Mouse (Mus musculus) MEL (cell line): Measurements from ENCODE around the gene Laptm4a. TPM values are rescaled to one million over a fixed set of nuclear protein-coding genes. Genes with fewer than 3 reads are reported as not detected.

Experiments used
- DNase-seq: peaks from one replicate; pipeline ENCODE4 v3.0.0; 2011; ENCODE audit warnings: low read depth, low spot score
- H3K27ac ChIP-seq: 2 replicates; pipeline ENCODE4 v1.5.1; 2012; ENCODE audit warnings: low read depth, mild to moderate bottlenecking, control low read depth, low read length, moderate library complexity; ENCODE audit not compliant: control insufficient read depth
- H3K27me3 ChIP-seq, 2 experiments: fragments of 150-350 bp in 1 of 2; sonication (generic) in 1 of 2; 2 replicates each; pipeline ENCODE4 v1.6.1; 2012; ENCODE audit warnings: low read length in 2 of 2, mild to moderate bottlenecking in 2 of 2, improper control_type of control experiment in 1 of 2, moderate library complexity in 1 of 2; ENCODE audit not compliant: insufficient read depth in 2 of 2, control insufficient read depth in 1 of 2
- H3K36me3 ChIP-seq, 2 experiments: 2 replicates each; pipeline ENCODE4 v1.6.1; 2012 to 2014; ENCODE audit warnings: low read length in 2 of 2, improper control_type of control experiment in 1 of 2, inconsistent platforms in 1 of 2, mild to moderate bottlenecking in 1 of 2; ENCODE audit not compliant: insufficient read depth in 2 of 2, control insufficient read depth in 1 of 2
- H3K4me1 ChIP-seq, 2 experiments: fragments of 150-350 bp in 1 of 2; sonication (generic) in 1 of 2; 2 replicates each; pipeline ENCODE4 v1.6.1; 2012; ENCODE audit warnings: low read length in 2 of 2, improper control_type of control experiment in 1 of 2, mild to moderate bottlenecking in 1 of 2; ENCODE audit not compliant: insufficient read depth in 2 of 2, control insufficient read depth in 1 of 2
- H3K4me3 ChIP-seq, 2 experiments: fragments of 150-350 bp in 1 of 2; sonication (generic) in 1 of 2; 2 replicates each; pipeline ENCODE4 v1.5.1; 2012; ENCODE audit warnings: low read depth in 2 of 2, low read length in 2 of 2, mild to moderate bottlenecking in 2 of 2, moderate library complexity in 2 of 2, control low read depth in 1 of 2, improper control_type of control experiment in 1 of 2; ENCODE audit not compliant: control insufficient read depth in 1 of 2, insufficient read depth in 1 of 2
- H3K79me2 ChIP-seq: 2 replicates; pipeline ENCODE4 v1.6.1; 2012; ENCODE audit warnings: mild to moderate bottlenecking, low read length, moderate library complexity; ENCODE audit not compliant: control insufficient read depth, poor library complexity, insufficient read depth
- H3K9ac ChIP-seq: 2 replicates; pipeline ENCODE4 v1.6.1; 2012; ENCODE audit warnings: low read depth, mild to moderate bottlenecking, control low read depth, low read length, moderate library complexity; ENCODE audit not compliant: control insufficient read depth, poor library complexity, severe bottlenecking
- H3K9me3 ChIP-seq: fragments of 150-350 bp; sonication (generic); replicated peaks from 2 replicates; pipeline ENCODE4 v1.6.1; 2012; ENCODE audit warnings: mild to moderate bottlenecking, low read length, improper control_type of control experiment, moderate library complexity; ENCODE audit not compliant: insufficient read depth
- BHLHE40 ChIP-seq: IDR thresholded peaks from 2 replicates; pipeline ENCODE4 v1.6.1; 2012; ENCODE audit warnings: low read depth, mild to moderate bottlenecking, inconsistent platforms, low read length, improper control_type of control experiment, borderline replicate concordance
- CHD1 ChIP-seq: IDR thresholded peaks from 2 replicates; pipeline ENCODE4 v1.6.1; 2012; ENCODE audit warnings: low read depth, mild to moderate bottlenecking, inconsistent platforms, low read length, improper control_type of control experiment
- CHD2 ChIP-seq: IDR thresholded peaks from 2 replicates; pipeline ENCODE4 v1.6.1; 2011; ENCODE audit warnings: low read length, improper control_type of control experiment
- E2F4 ChIP-seq: IDR thresholded peaks from 2 replicates; pipeline ENCODE4 v1.6.1; 2011; ENCODE audit warnings: low read depth, low read length, improper control_type of control experiment, borderline replicate concordance
- ELF1 ChIP-seq: IDR thresholded peaks from 2 replicates; pipeline ENCODE4 v1.6.1; 2014; ENCODE audit warnings: low read depth, mild to moderate bottlenecking, inconsistent platforms, low read length, improper control_type of control experiment, moderate library complexity
- EP300 ChIP-seq, 2 experiments: IDR thresholded peaks; 2 replicates each; pipeline ENCODE4 v1.6.1; 2011; ENCODE audit warnings: improper control_type of control experiment in 2 of 2, low read length in 2 of 2, low read depth in 1 of 2, mild to moderate bottlenecking in 1 of 2
- ETS1 ChIP-seq: IDR thresholded peaks from 2 replicates; pipeline ENCODE4 v1.6.1; 2012; ENCODE audit warnings: low read depth, mild to moderate bottlenecking, inconsistent platforms, low read length, improper control_type of control experiment, moderate library complexity
- MAX ChIP-seq: IDR thresholded peaks from 2 replicates; pipeline ENCODE4 v1.6.1; 2011; ENCODE audit warnings: low read length, improper control_type of control experiment
- MAZ ChIP-seq: IDR thresholded peaks from 2 replicates; pipeline ENCODE4 v1.6.1; 2012; ENCODE audit warnings: low read depth, mild to moderate bottlenecking, inconsistent platforms, low read length, improper control_type of control experiment
- MEF2A ChIP-seq: IDR thresholded peaks from 2 replicates; pipeline ENCODE4 v1.6.1; 2014; ENCODE audit warnings: low read depth, mild to moderate bottlenecking, inconsistent platforms, low read length, improper control_type of control experiment; ENCODE audit not compliant: poor library complexity, insufficient replicate concordance, severe bottlenecking; ENCODE audit errors: extremely low read depth
- MYB ChIP-seq: IDR thresholded peaks from 2 replicates; pipeline ENCODE4 v1.6.1; 2011; ENCODE audit warnings: mild to moderate bottlenecking, low read depth, low read length, improper control_type of control experiment
- MYC ChIP-seq: IDR thresholded peaks from 2 replicates; pipeline ENCODE4 v1.6.1; 2011; ENCODE audit warnings: low read depth, mild to moderate bottlenecking, low read length, improper control_type of control experiment, moderate library complexity
- NELFE ChIP-seq: IDR thresholded peaks from 2 replicates; pipeline ENCODE4 v1.6.1; 2011; ENCODE audit warnings: low read depth, low read length, improper control_type of control experiment
- RCOR1 ChIP-seq: IDR thresholded peaks from 2 replicates; pipeline ENCODE4 v1.6.1; 2012; ENCODE audit warnings: low read depth, mild to moderate bottlenecking, inconsistent platforms, low read length, improper control_type of control experiment
- SIN3A ChIP-seq: IDR thresholded peaks from 2 replicates; pipeline ENCODE4 v1.6.1; 2012; ENCODE audit warnings: low read length, improper control_type of control experiment, inconsistent platforms
- UBTF ChIP-seq: IDR thresholded peaks from 2 replicates; pipeline ENCODE4 v1.6.1; 2012; ENCODE audit warnings: low read depth, mild to moderate bottlenecking, inconsistent platforms, low read length, improper control_type of control experiment, moderate library complexity, borderline replicate concordance; ENCODE audit not compliant: insufficient read depth
- USF1 ChIP-seq: IDR thresholded peaks from 2 replicates; pipeline ENCODE4 v1.6.1; 2014; ENCODE audit warnings: low read depth, mild to moderate bottlenecking, inconsistent platforms, low read length, improper control_type of control experiment, moderate library complexity
- USF2 ChIP-seq, 2 experiments: IDR thresholded peaks; 2 replicates each; pipeline ENCODE4 v1.6.1; 2011 to 2012; ENCODE audit warnings: improper control_type of control experiment in 2 of 2, low read length in 2 of 2, borderline replicate concordance in 1 of 2, inconsistent platforms in 1 of 2, low read depth in 1 of 2, mild to moderate bottlenecking in 1 of 2; ENCODE audit not compliant: insufficient read depth in 1 of 2
- ZKSCAN1 ChIP-seq: IDR thresholded peaks from 2 replicates; pipeline ENCODE4 v1.6.1; 2012; ENCODE audit warnings: low read depth, mild to moderate bottlenecking, inconsistent platforms, low read length, improper control_type of control experiment, moderate library complexity
- ZMIZ1 ChIP-seq: IDR thresholded peaks from 2 replicates; pipeline ENCODE4 v1.6.1; 2012; ENCODE audit warnings: low read depth, mild to moderate bottlenecking, inconsistent platforms, low read length, improper control_type of control experiment, moderate library complexity
- ZNF384 ChIP-seq: IDR thresholded peaks from 2 replicates; pipeline ENCODE4 v1.6.1; 2012; ENCODE audit warnings: low read depth, mild to moderate bottlenecking, inconsistent platforms, low read length, improper control_type of control experiment
- polyA plus RNA-seq, 2 experiments: library from polyadenylated mRNA; stranded (reverse) in 1 of 2; unstranded in 1 of 2; fragments of >175 nt in 1 of 2; fragments of >200 nt in 1 of 2; gene quantifications; 2 replicates each; pipeline versions ENCODE4 v1.2.1 to v1.2.4; 2012; ENCODE audit warnings: low replicate concordance in 2 of 2, low read depth in 1 of 2; ENCODE audit not compliant: insufficient read length in 2 of 2, insufficient read depth in 1 of 2, missing spikeins in 1 of 2
- total RNA-seq: library from RNA; depleted of rRNA; stranded (reverse); fragments of 300-350 nt; gene quantifications from 2 replicates; pipeline ENCODE4 v1.2.3, GENCODE M21; 2012

Laptm4a gene
- total and polyA plus RNA-seq, 3 experiments: 49.0 to 49.7 TPM; not detected in 1

- Histone ChIP-seq H3K4me3 (no peak overlapping the region), H3K27me3 (no peaks in the 10 kb centered on the region), H3K4me1 (peaks cover 0 to 10% of the 10 kb centered on the region in 2 experiments; a peak in 3 of 4 replicates), H3K36me3 (peaks cover 0 to 10% of the 10 kb centered on the region in 2 experiments; a peak in 2 of 4 replicates), H3K27ac (no peak overlapping the region)
- DNase-seq: no peak
- TF ChIP-seq ZKSCAN1 (no peak), MAX (no peak), NELFE (no peak), ZMIZ1 (no peak), MYB (no peak)
- TF ChIP-seq, all 39 proteins: peak for 0
- H3K79me2 ChIP-seq: no peaks in the 10 kb centered on the region
- H3K9ac ChIP-seq: no peak overlapping the region
- H3K9me3 ChIP-seq: no peaks in the 10 kb centered on the region
These were observed 22.3 kb upstream of the Laptm4a start for GRCm38 (mm10) chr12:8898879-8899785.

- no peak overlapping the region for H3K4me3 ChIP-seq
- peaks cover 0 to 10% of the 10 kb centered on the region in 2 experiments; a peak in 2 of 4 replicates for H3K36me3 ChIP-seq
- no peak overlapping the region for H3K9ac ChIP-seq
- no peaks in the 10 kb centered on the region for H3K79me2 ChIP-seq
- no peaks in the 10 kb centered on the region for H3K27me3 ChIP-seq
- no peak for TF ChIP-seq ZMIZ1
- no peak for TF ChIP-seq RCOR1
- no peak for TF ChIP-seq SIN3A
- TF ChIP-seq EP300 (IDR thresholded peaks at IDR 0.05; ENCODE audit: low read depth in 1 of 2, low read length in 2 of 2): no peak
- TF ChIP-seq MYC: no peak
- TF ChIP-seq MEF2A: no peak
- no peak for TF ChIP-seq USF1
- TF ChIP-seq E2F4: no peak
- no peak for TF ChIP-seq USF2 (IDR thresholded peaks at IDR 0.05; ENCODE audit: borderline replicate concordance in 1 of 2, insufficient read depth in 1 of 2, low read depth in 1 of 2, low read length in 2 of 2)
- TF ChIP-seq MAZ: no peak
- no peak for TF ChIP-seq ELF1
- TF ChIP-seq CHD1: no peak
- TF ChIP-seq BHLHE40: no peak
- TF ChIP-seq CHD2: no peak
- no peak for TF ChIP-seq UBTF
- TF ChIP-seq ZNF384: no peak
- no peak for TF ChIP-seq ETS1
- TF ChIP-seq ZKSCAN1: no peak
- TF ChIP-seq, all 39 proteins: peak for 0
- Histone ChIP-seq H3K27ac (no peak overlapping the region), H3K9me3 (no peaks in the 10 kb centered on the region), H3K4me1 (peaks cover 0 to 10% of the 10 kb centered on the region in 2 experiments; a peak in 3 of 4 replicates)
- no peak for DNase-seq
These were observed 21.3 kb upstream of the Laptm4a start for GRCm38 (mm10) chr12:8900107-8900698.
